Mouse (Mus musculus) cortical plate, adult 2 months (tissue): ENCODE data around the gene Gnat2.

Experiments
- CTCF ChIP-seq: fragments of 200-500 bp; IDR thresholded peaks from 2 replicates; pipeline ENCODE4 v1.5.1; 2011; ENCODE audit warnings: mild to moderate bottlenecking, control low read depth, low read length; ENCODE audit not compliant: insufficient read depth; ENCODE audit errors: extremely low read depth
- POLR2A ChIP-seq: fragments of 200-500 bp; IDR thresholded peaks from 2 replicates; pipeline ENCODE4 v1.6.1; 2011; ENCODE audit warnings: mild to moderate bottlenecking, low read length, control low read depth; ENCODE audit not compliant: insufficient read depth; ENCODE audit errors: extremely low read depth

GRCm38 (mm10) chr3:108101594-108101993, 9.0 kb downstream of the Gnat2 start:
- TF ChIP-seq CTCF = no peak
- TF ChIP-seq POLR2A = no peak
